Mouse (Mus musculus) lung, postnatal 0 days (tissue): ENCODE data around the gene Sipa1l3. TPM values are rescaled to one million over a fixed set of nuclear protein-coding genes. Genes with fewer than 3 reads are reported as not detected.

Source experiments
- ATAC-seq: fragments of 200-750 bp; cut with Nextera tagmentation; 2 replicates; pipeline ENCODE4 v1.8.0; 2017; ENCODE audit warnings: moderate library complexity
- DNase-seq: peaks from one replicate; pipeline ENCODE4 v3.0.0-alpha.2; 2016; ENCODE audit warnings: low spot score
- H3K27ac ChIP-seq: fragments of 300-500 bp; sonication (generic); 2 replicates; pipeline ENCODE4 v1.5.1; 2014; ENCODE audit warnings: antibody characterized with exemption, mild to moderate bottlenecking, low read length, mixed read lengths
- H3K27me3 ChIP-seq: fragments of 300-500 bp; sonication (generic); replicated peaks from 2 replicates; pipeline ENCODE4 v1.6.1; 2014; ENCODE audit warnings: low read length, mixed read lengths; ENCODE audit not compliant: insufficient read depth
- H3K36me3 ChIP-seq: fragments of 300-500 bp; sonication (generic); 2 replicates; pipeline ENCODE4 v1.6.1; 2014; ENCODE audit warnings: low read length, mixed read lengths; ENCODE audit not compliant: insufficient read depth
- H3K4me1 ChIP-seq: fragments of 300-500 bp; sonication (generic); 2 replicates; pipeline ENCODE4 v1.6.1; 2014; ENCODE audit warnings: antibody characterized with exemption, low read depth, low read length, mixed read lengths; ENCODE audit not compliant: insufficient read depth
- H3K4me2 ChIP-seq: fragments of 300-500 bp; sonication (generic); replicated peaks from 2 replicates; pipeline ENCODE4 v1.6.1; 2014; ENCODE audit warnings: low read depth, mild to moderate bottlenecking, low read length, moderate library complexity, mixed read lengths
- H3K4me3 ChIP-seq: fragments of 300-500 bp; sonication (generic); 2 replicates; pipeline ENCODE4 v1.5.1; 2014; ENCODE audit warnings: low read depth, low read length
- H3K9ac ChIP-seq: fragments of 300-500 bp; sonication (generic); replicated peaks from 2 replicates; pipeline ENCODE4 v1.6.1; 2014; ENCODE audit warnings: low read depth, mild to moderate bottlenecking
- H3K9me3 ChIP-seq: fragments of 300-500 bp; sonication (generic); 2 replicates; pipeline ENCODE4 v1.6.1; 2016; ENCODE audit warnings: low read length, mixed read lengths
- CTCF ChIP-seq: IDR thresholded peaks from 2 replicates; pipeline ENCODE4 v1.5.1; 2016; ENCODE audit warnings: antibody characterized with exemption, mild to moderate bottlenecking
- EP300 ChIP-seq: IDR thresholded peaks from 2 replicates; pipeline ENCODE4 v1.6.1; 2016; ENCODE audit warnings: antibody characterized with exemption, mild to moderate bottlenecking, control low read depth
- WGBS: fragments of 180-500 bp; shearing (Covaris S2); extraction: QIAGEN DNeasy Blood & Tissue Kit; methylation state at CpG from one replicate; pipeline ENCODE4 v1.1.7; 2014; 5-methylcytosine and 5-hydroxymethylcytosine counted together
- polyA plus RNA-seq: library from polyadenylated mRNA; unstranded; fragments of >200 nt; fragmentation: Nextera tagmentation; extraction: Ambion mirVana; gene quantifications from 2 replicates; pipeline ENCODE4 v1.2.1, GENCODE M21; 2015

Gene Sipa1l3
- polyA plus RNA-seq = 17.7 and 18.5 TPM in 2 replicates

DNA sequence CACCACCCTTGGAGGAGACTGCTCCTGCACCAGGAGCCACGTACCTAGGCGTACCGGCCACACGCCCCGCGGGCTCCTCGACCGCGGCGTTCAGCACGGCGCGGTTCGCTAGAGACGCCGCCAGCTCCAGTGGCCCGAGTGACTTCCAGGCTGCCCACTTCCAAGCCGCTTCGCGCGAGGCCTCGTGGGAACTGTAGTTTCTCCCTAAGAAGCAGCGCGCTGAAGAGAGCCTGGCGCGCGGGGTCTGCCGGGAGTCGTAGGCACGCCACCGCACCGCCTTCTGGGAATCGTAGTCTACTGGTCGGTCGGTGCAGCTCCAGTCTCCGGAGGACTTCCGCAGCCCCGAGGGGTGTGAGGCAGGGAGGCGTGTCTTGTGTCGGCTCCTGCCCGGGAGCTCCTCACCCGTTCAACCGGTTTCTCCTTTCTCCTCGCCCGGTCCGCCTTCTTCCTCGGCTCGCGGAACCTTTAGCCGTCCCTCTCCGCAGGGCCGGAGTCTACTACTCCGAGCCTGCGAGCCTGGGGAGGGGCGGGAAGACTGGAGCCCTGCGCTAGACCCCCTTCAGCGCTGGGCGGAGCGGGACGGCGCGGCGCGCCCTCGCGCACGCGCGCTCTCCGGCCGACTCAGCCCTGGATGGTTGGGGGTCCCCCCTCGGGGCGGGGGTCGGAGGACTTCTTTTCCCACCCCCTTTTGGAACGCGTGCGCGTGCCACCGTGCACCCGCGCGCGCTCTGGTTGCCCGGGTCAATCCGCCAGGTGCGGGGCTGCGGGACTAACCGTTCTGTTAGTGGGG, at the start of gene Sipa1l3:
Gene Sipa1l3, minus strand, starts transcription at position 221 of the 790 bp plus-strand sequence.
- Histone ChIP-seq H3K9me3 (no peaks in the 10 kb centered on the region), H3K4me2 (peak within 1 kb of the TSS; percentile 94), H3K27ac (peak within 1 kb of the TSS; percentile 81), H3K4me3 (peak within 1 kb of the TSS; percentile 87), H3K36me3 (no peaks in the 10 kb centered on the region), H3K9ac (peak within 1 kb of the TSS; percentile 74), H3K27me3 (no peaks in the 10 kb centered on the region), H3K4me1 (peaks cover 15% of the 10 kb centered on the region; the same call in 1 of the 2 replicates)
- DNase-seq (peak; percentile 99), ATAC-seq (peak; percentile 98)
- under 1% methylated on average over 72 of the region's 88 CpGs for WGBS
- no peak for TF ChIP-seq EP300
- no peak for TF ChIP-seq CTCF

DNA sequence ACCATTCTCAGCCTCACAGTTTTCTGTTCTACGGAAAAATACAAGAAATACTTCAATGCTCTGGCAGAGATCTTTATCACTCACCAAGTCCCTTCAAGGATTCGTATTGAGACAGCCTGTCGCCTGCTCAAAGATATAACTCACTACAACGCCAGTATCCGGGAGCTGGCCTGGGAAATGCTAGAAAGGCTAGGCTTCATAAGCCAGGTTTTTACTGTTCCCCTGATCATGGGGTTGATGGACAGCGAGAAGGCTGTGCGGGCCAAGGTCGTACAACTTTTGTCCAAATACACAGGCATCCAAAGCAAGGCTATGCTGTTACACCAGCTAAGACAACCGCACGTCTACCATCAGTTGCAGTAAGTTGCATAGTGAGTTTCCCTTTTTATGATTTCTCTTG, 44.6 kb upstream of the Sipa1l3 start:
- DNase-seq (no peak), ATAC-seq (no peak)
- no peak overlapping the region for H3K4me3 ChIP-seq
- H3K27ac ChIP-seq = no peak overlapping the region
- 83% methylated on average over 10 of the region's 10 CpGs for WGBS
- no peaks in the 10 kb centered on the region for H3K36me3 ChIP-seq
- H3K4me1 ChIP-seq = no peaks in the 10 kb centered on the region
- TF ChIP-seq CTCF (no peak), EP300 (no peak)
- no peak overlapping the region for H3K9ac ChIP-seq
- H3K9me3 ChIP-seq = no peaks in the 10 kb centered on the region
- no peaks in the 10 kb centered on the region for H3K27me3 ChIP-seq
- no peak overlapping the region for H3K4me2 ChIP-seq

- ATAC-seq (no peak), DNase-seq (no peak)
- Histone ChIP-seq H3K36me3 (no peaks in the 10 kb centered on the region), H3K27ac (no peak overlapping the region), H3K9ac (no peak overlapping the region), H3K4me2 (no peak overlapping the region), H3K9me3 (no peaks in the 10 kb centered on the region), H3K27me3 (no peaks in the 10 kb centered on the region), H3K4me3 (no peak overlapping the region), H3K4me1 (no peaks in the 10 kb centered on the region)
- TF ChIP-seq CTCF = no peak
- no peak for TF ChIP-seq EP300
- 58% methylated on average over 9 of the region's 9 CpGs for WGBS
Measured at GRCm38 (mm10) chr7:29561046-29561445, 42.6 kb upstream of the Sipa1l3 start.

DNA sequence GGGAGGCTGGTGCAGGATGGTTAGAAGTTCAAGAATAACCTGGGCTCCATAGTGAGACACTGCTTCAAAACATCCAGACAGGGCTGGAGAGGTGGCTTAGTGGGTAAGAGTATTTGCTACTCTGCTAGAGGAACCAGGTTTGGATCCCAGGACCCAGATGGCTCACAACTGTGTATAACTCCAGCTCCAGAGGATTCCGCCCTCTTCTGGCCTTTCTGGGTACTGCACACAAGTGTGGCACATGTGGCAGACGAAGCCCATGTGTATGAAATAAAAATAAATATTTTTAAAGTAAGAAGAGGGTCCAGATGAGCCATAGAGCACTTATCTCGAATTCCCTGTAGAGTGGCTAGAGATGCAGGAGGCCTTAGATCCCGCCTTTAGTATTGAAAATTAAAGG, 40.8 kb upstream of the Sipa1l3 start:
- no peak overlapping the region for H3K27ac ChIP-seq
- no peaks in the 10 kb centered on the region for H3K27me3 ChIP-seq
- no peaks in the 10 kb centered on the region for H3K4me1 ChIP-seq
- no peak overlapping the region for H3K4me3 ChIP-seq
- no peak for ATAC-seq
- 64% methylated on average over 4 of the region's 4 CpGs for WGBS
- no peaks in the 10 kb centered on the region for H3K9me3 ChIP-seq
- no peak overlapping the region for H3K9ac ChIP-seq
- no peak for TF ChIP-seq EP300
- TF ChIP-seq CTCF = peak; percentile 36
- no peaks in the 10 kb centered on the region for H3K36me3 ChIP-seq
- DNase-seq = no peak
- H3K4me2 ChIP-seq = no peak overlapping the region

DNA sequence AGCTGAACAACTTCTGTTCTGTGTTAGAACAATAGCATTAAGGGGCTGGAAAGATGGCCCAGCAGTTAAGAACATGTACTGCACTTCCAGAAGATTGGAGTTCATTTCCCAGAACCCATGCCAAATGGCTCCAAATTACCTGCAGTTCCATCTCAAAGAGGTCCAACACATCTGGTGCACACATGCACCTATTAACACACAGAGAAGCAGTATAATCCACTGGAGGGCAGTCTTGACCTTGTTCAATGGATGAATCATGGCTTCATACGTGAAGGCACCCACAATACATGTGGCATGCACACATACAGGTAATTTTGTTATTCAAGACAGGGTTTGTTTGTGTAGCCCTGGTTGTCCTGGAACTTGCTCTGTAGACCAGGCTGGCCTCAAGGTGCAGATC, 40.3 kb upstream of the Sipa1l3 start:
- Histone ChIP-seq H3K36me3 (no peaks in the 10 kb centered on the region), H3K27me3 (no peaks in the 10 kb centered on the region), H3K9me3 (no peaks in the 10 kb centered on the region), H3K4me3 (no peak overlapping the region), H3K4me1 (no peaks in the 10 kb centered on the region), H3K4me2 (no peak overlapping the region), H3K27ac (no peak overlapping the region), H3K9ac (no peak overlapping the region)
- WGBS = 63% methylated on average over 1 of the region's 1 CpGs
- ATAC-seq (no peak), DNase-seq (no peak)
- TF ChIP-seq CTCF (no peak), EP300 (no peak)

DNA sequence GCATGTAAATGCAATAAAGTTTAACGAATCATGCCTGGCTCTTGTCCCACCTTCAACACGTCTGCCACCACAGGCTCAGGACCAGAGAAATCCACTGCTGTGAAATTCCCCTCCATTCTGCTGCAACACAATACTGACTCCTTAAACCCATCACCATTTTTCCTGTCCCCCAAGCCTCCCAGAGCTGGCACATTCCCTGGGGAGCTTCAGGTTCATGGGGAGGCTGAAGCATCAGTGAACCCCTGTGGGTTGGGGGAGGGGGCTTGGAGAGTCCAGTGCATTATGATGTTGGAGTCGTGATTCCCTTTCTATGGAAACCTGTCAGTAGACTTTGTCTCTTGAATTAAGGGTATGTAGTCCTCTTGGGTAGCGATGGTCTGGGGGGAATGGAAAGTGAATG, 37.8 kb upstream of the Sipa1l3 start:
- 70% methylated on average over 4 of the region's 4 CpGs for WGBS

More for the DNA sequence above, 37.8 kb upstream of the Sipa1l3 start:
- H3K4me3 ChIP-seq = no peak overlapping the region
- H3K4me1 ChIP-seq = no peaks in the 10 kb centered on the region
- no peak for TF ChIP-seq EP300
- no peaks in the 10 kb centered on the region for H3K27me3 ChIP-seq
- no peaks in the 10 kb centered on the region for H3K9me3 ChIP-seq
- no peak overlapping the region for H3K4me2 ChIP-seq
- no peak overlapping the region for H3K9ac ChIP-seq
- no peaks in the 10 kb centered on the region for H3K36me3 ChIP-seq
- no peak for ATAC-seq
- DNase-seq = no peak
- H3K27ac ChIP-seq = no peak overlapping the region
